Mouse (Mus musculus): ENCODE measurements around the gene Vmn1r122. TPM values are rescaled to one million over a fixed set of nuclear protein-coding genes. Genes with fewer than 3 reads are reported as not detected.
"Not testable (repeated sequence)": the region's sequence is repeated elsewhere in the genome, so short reads cannot be mapped to it uniquely, and the experiment has no call there.

Vmn1r122 gene
- not detected in 2 replicates for polyA plus RNA-seq (2014; fragmentation: Nextera tagmentation; extraction: Ambion mirVana)

- 55% methylated on average over 2 of the region's 3 CpGs for WGBS
- not testable (repeated sequence) for H3K9me3 ChIP-seq (ENCODE audit: control insufficient read depth, low read depth, low read length); H3K4me2 ChIP-seq (replicated peaks; ENCODE audit: low read depth, low read length); H3K4me3 ChIP-seq (ENCODE audit: low read depth, low read length); H3K27ac ChIP-seq (ENCODE audit: low read length); H3K36me3 ChIP-seq (ENCODE audit: control insufficient read depth, insufficient read depth, low read length); H3K9ac ChIP-seq (replicated peaks; ENCODE audit: low read depth, low read length); H3K4me1 ChIP-seq (ENCODE audit: control insufficient read depth, insufficient read depth, low read length); H3K27me3 ChIP-seq (ENCODE audit: control insufficient read depth, insufficient read depth, low read length); ATAC-seq (ENCODE audit: insufficient number of reproducible peaks, insufficient read depth, low FRiP score, low read depth)
Observed at GRCm38 (mm10) chr7:21134028-21134427, at the start of gene Vmn1r122. Gene Vmn1r122 (minus strand): TSS chr7:21134128.

GRCm38 (mm10) chr7:21161885-21162284 lies 28.0 kb upstream of the Vmn1r122 start, which contains the start of gene Vmn1r123:
Gene Vmn1r123 (plus strand): TSS chr7:21162185.
- 14% methylated on average over 1 of the region's 3 CpGs for WGBS
- ATAC-seq (ENCODE audit: insufficient number of reproducible peaks, insufficient read depth, low FRiP score, low read depth); H3K4me3 ChIP-seq (ENCODE audit: low read depth, low read length); H3K27me3 ChIP-seq (ENCODE audit: control insufficient read depth, insufficient read depth, low read length); H3K4me2 ChIP-seq (replicated peaks; ENCODE audit: low read depth, low read length); H3K4me1 ChIP-seq (ENCODE audit: control insufficient read depth, insufficient read depth, low read length); H3K9ac ChIP-seq (replicated peaks; ENCODE audit: low read depth, low read length); H3K9me3 ChIP-seq (ENCODE audit: control insufficient read depth, low read depth, low read length); H3K36me3 ChIP-seq (ENCODE audit: control insufficient read depth, insufficient read depth, low read length); H3K27ac ChIP-seq (ENCODE audit: low read length): not testable (repeated sequence)

- H3K9ac ChIP-seq (replicated peaks; ENCODE audit: low read depth, low read length); H3K4me2 ChIP-seq (replicated peaks; ENCODE audit: low read depth, low read length); H3K4me3 ChIP-seq (ENCODE audit: low read depth, low read length); H3K27ac ChIP-seq (ENCODE audit: low read length); H3K27me3 ChIP-seq (ENCODE audit: control insufficient read depth, insufficient read depth, low read length); H3K9me3 ChIP-seq (ENCODE audit: control insufficient read depth, low read depth, low read length); H3K36me3 ChIP-seq (ENCODE audit: control insufficient read depth, insufficient read depth, low read length); ATAC-seq (ENCODE audit: insufficient number of reproducible peaks, insufficient read depth, low FRiP score, low read depth); H3K4me1 ChIP-seq (ENCODE audit: control insufficient read depth, insufficient read depth, low read length): not testable (repeated sequence)
- WGBS = 76% methylated on average over 4 of the region's 5 CpGs
Observed at GRCm38 (mm10) chr7:21098413-21098812, 35.5 kb downstream of the Vmn1r122 start, which contains the start of gene Vmn1r121. Gene Vmn1r121 (minus strand): TSS chr7:21098513.

Other genes starting within 250 kb of the Vmn1r122 start
- gene Vmn1r118, start 221.8 kb downstream of the Vmn1r122 start, polyA plus RNA-seq (2014; fragmentation: Nextera tagmentation; extraction: Ambion mirVana) = not detected in 2 replicates
- gene Vmn1r119, start 121.7 kb downstream of the Vmn1r122 start, polyA plus RNA-seq (2014; fragmentation: Nextera tagmentation; extraction: Ambion mirVana) = not detected in 2 replicates
- gene Vmn1r120, start 80.3 kb downstream of the Vmn1r122 start, polyA plus RNA-seq (2014; fragmentation: Nextera tagmentation; extraction: Ambion mirVana) = not detected in 2 replicates
- gene Vmn1r121, start 35.6 kb downstream of the Vmn1r122 start, polyA plus RNA-seq (2014; fragmentation: Nextera tagmentation; extraction: Ambion mirVana) = not detected in 2 replicates
- gene Vmn1r123, start 28.1 kb upstream of the Vmn1r122 start, polyA plus RNA-seq (2014; fragmentation: Nextera tagmentation; extraction: Ambion mirVana) = not detected in 2 replicates
- not detected in 2 replicates for gene Gm5157, start 56.3 kb upstream of the Vmn1r122 start, polyA plus RNA-seq (2014; fragmentation: Nextera tagmentation; extraction: Ambion mirVana)
- not detected in 2 replicates for gene Vmn1r124, start 126.5 kb upstream of the Vmn1r122 start, polyA plus RNA-seq (2014; fragmentation: Nextera tagmentation; extraction: Ambion mirVana)
- gene Vmn1r125, start 138.1 kb upstream of the Vmn1r122 start, polyA plus RNA-seq (2014; fragmentation: Nextera tagmentation; extraction: Ambion mirVana) = not detected in 2 replicates
- not detected in 2 replicates for gene Vmn1r126, start 167.3 kb upstream of the Vmn1r122 start, polyA plus RNA-seq (2014; fragmentation: Nextera tagmentation; extraction: Ambion mirVana)
- not detected in 2 replicates for gene Vmn1r127, start 185.7 kb upstream of the Vmn1r122 start, polyA plus RNA-seq (2014; fragmentation: Nextera tagmentation; extraction: Ambion mirVana)
- not detected in 2 replicates for gene Vmn1r128, start 215.2 kb upstream of the Vmn1r122 start, polyA plus RNA-seq (2014; fragmentation: Nextera tagmentation; extraction: Ambion mirVana)
- gene Vmn1r129, start 227.2 kb upstream of the Vmn1r122 start, polyA plus RNA-seq (2014; fragmentation: Nextera tagmentation; extraction: Ambion mirVana) = not detected in 2 replicates

Data from stomach, embryonic 14.5 days (tissue).